ENCODE assay signal across 13 mouse cellular contexts in the genomic region with DNA sequence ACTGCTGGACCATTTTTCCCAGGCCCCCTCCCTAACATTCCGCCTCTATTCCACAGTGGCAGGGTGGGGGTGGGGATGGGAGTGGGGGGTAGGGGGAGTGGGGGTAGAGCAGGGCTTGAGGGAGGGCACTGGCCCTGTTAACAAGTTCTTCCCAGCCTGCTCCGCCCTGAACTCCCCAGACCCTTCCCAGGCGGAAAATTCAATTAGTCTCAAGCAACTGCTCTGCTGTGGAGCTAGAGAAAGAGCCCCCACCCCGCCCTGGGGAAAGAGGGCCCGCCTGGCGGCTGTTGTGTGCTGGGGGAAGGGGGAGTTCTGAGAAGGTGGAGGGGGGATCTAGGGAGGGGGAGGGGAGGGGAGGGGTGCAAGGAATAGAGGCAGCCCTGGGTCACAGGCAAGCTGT. TPM values are rescaled to one million over a fixed set of nuclear protein-coding genes. Genes with fewer than 3 reads are reported as not detected.
A peak's percentile ranks its signal among the peaks of the same experiment; 100 is the strongest.
DNase-seq lines count a peak whose midpoint lies in the region; ATAC-seq and TF ChIP-seq lines count a peak whose summit lies in the region.
"Had no signal": no experiment of that assay in that cellular context is flagged by ENCODE, and none has a peak within 500 bp of the region (broad histone marks: within the 10 kb centered on the region; RNA-seq: fewer than 3 reads in every experiment).

No protein-coding gene starts in this region.

- H3K4me1 ChIP-seq in kidney, embryonic 14.5 days (ENCODE audit: control insufficient read depth, insufficient read depth, low read length), result peaks cover 51% of the 10 kb centered on the region
- no peaks in the 10 kb centered on the region for H3K4me1 ChIP-seq in kidney, adult 2 months (ENCODE audit: control insufficient read depth, insufficient read depth, low read length)
- peaks cover 34% of the 10 kb centered on the region for H3K4me1 ChIP-seq in forebrain, embryonic 16.5 days (replicated peaks; ENCODE audit: control insufficient read depth, insufficient read depth, low read length)
- peaks cover 75% of the 10 kb centered on the region for H3K4me1 ChIP-seq in midbrain, embryonic 10.5 days
- peaks cover 19% of the 10 kb centered on the region; the same call in 1 of the 2 replicates for H3K4me1 ChIP-seq in stomach, embryonic 16.5 days (ENCODE audit: control insufficient read depth, insufficient read depth, low read length)
- 0 out of 2 replicates have a peak, but pooled peaks cover 2% of the 10 kb centered on the region for H3K4me1 ChIP-seq in lung, adult 2 months (ENCODE audit: control insufficient read depth, insufficient read depth, low read length)

- no peak for TF ChIP-seq CTCF in kidney, adult 2 months (conservative IDR thresholded peaks at IDR 0.05; ENCODE audit: insufficient read depth, insufficient read length, low read depth, low read length)
- no peak for TF ChIP-seq CTCF in lung, adult 2 months (IDR thresholded peaks at IDR 0.05; ENCODE audit: insufficient read depth, low read length)

- no peak overlapping the region for H3K9ac ChIP-seq in kidney, embryonic 14.5 days (ENCODE audit: low read depth, low read length)
- H3K9ac ChIP-seq in forebrain, embryonic 16.5 days (replicated peaks; ENCODE audit: low read depth, low read length), result no peak overlapping the region
- H3K9ac ChIP-seq in stomach, embryonic 16.5 days (ENCODE audit: low read length), result 0 out of 2 replicates have a peak overlapping the region, but pooled peaks have one; percentile 16
- H3K9ac ChIP-seq: liver, embryonic 12.5 days had no signal

- no peak for DNase-seq in kidney, adult 2 months
- peak; percentile 84 for DNase-seq in midbrain, embryonic 10.5 days (ENCODE audit: low spot score)
- no peak for DNase-seq in lung, adult 2 months
- no peak for DNase-seq in layer of hippocampus, adult 8-10 months (ENCODE audit: low spot score in 2 of 2)
- DNase-seq in spleen, postnatal 4 days (ENCODE audit: low spot score in 2 of 2), result no peak
- DNase-seq: cerebellum, adult 18-20 months; gastrocnemius, postnatal 10 days; heart, postnatal 4 days had no signal

- H3K36me3 ChIP-seq in kidney, embryonic 14.5 days (ENCODE audit: control insufficient read depth, insufficient read depth, low read length), result no peaks in the 10 kb centered on the region
- no peaks in the 10 kb centered on the region for H3K36me3 ChIP-seq in kidney, adult 2 months (ENCODE audit: control insufficient read depth, insufficient read depth, low read length)
- H3K36me3 ChIP-seq in forebrain, embryonic 16.5 days (ENCODE audit: control insufficient read depth, insufficient read depth), result no peaks in the 10 kb centered on the region
- H3K36me3 ChIP-seq in midbrain, embryonic 10.5 days, result no peaks in the 10 kb centered on the region
- no peaks in the 10 kb centered on the region for H3K36me3 ChIP-seq in stomach, embryonic 16.5 days (ENCODE audit: control insufficient read depth, insufficient read depth, low read length)
- H3K36me3 ChIP-seq: liver, embryonic 12.5 days had no signal

- no peaks in the 10 kb centered on the region for H3K9me3 ChIP-seq in kidney, embryonic 14.5 days (ENCODE audit: control insufficient read depth, low read length)
- H3K9me3 ChIP-seq in forebrain, embryonic 16.5 days (ENCODE audit: control insufficient read depth, low read length), result no peaks in the 10 kb centered on the region
- H3K9me3 ChIP-seq in midbrain, embryonic 10.5 days (replicated peaks), result no peaks in the 10 kb centered on the region; the same call in 1 of the 2 replicates
- no peaks in the 10 kb centered on the region for H3K9me3 ChIP-seq in stomach, embryonic 16.5 days (replicated peaks; ENCODE audit: control insufficient read depth, low read length)
- H3K9me3 ChIP-seq: liver, embryonic 12.5 days had no signal

- no peaks in the 10 kb centered on the region for H3K27me3 ChIP-seq in kidney, embryonic 14.5 days (ENCODE audit: control insufficient read depth, insufficient read depth, low read length)
- H3K27me3 ChIP-seq in kidney, adult 2 months (replicated peaks; ENCODE audit: control insufficient read depth, insufficient read depth, low read length), result no peaks in the 10 kb centered on the region
- no peaks in the 10 kb centered on the region for H3K27me3 ChIP-seq in forebrain, embryonic 16.5 days (replicated peaks; ENCODE audit: control insufficient read depth, insufficient read depth, low read length)
- H3K27me3 ChIP-seq in midbrain, embryonic 10.5 days (ENCODE audit: low read depth, poor library complexity, severe bottlenecking), result peaks cover 16% of the 10 kb centered on the region
- no peaks in the 10 kb centered on the region for H3K27me3 ChIP-seq in stomach, embryonic 16.5 days (ENCODE audit: control insufficient read depth, insufficient read depth, low read length)

- H3K4me3 ChIP-seq in kidney, embryonic 14.5 days (ENCODE audit: low read length), result no peak overlapping the region
- no peak overlapping the region for H3K4me3 ChIP-seq in kidney, adult 2 months (ENCODE audit: insufficient read depth, low read depth, low read length)
- no peak overlapping the region for H3K4me3 ChIP-seq in forebrain, embryonic 16.5 days (replicated peaks; ENCODE audit: low read length)
- H3K4me3 ChIP-seq in midbrain, embryonic 10.5 days, result peak overlapping the region; percentile 21; the same call in 1 of the 2 replicates
- no peak overlapping the region for H3K4me3 ChIP-seq in stomach, embryonic 16.5 days (replicated peaks; ENCODE audit: low read length)
- H3K4me3 ChIP-seq in lung, adult 2 months (replicated peaks; ENCODE audit: extremely low read depth, low read depth, low read length), result no peak overlapping the region
- H3K4me3 ChIP-seq: liver, embryonic 12.5 days had no signal

- TF ChIP-seq POLR2A in kidney, adult 2 months (IDR thresholded peaks at IDR 0.05; ENCODE audit: low read depth, low read length), result no peak
- TF ChIP-seq POLR2A in lung, adult 2 months (IDR thresholded peaks at IDR 0.05; ENCODE audit: borderline replicate concordance, extremely low read depth, low read depth, low read length), result no peak

- H3K27ac ChIP-seq in kidney, embryonic 14.5 days (ENCODE audit: low read depth, low read length), result peak overlapping the region; percentile 19
- H3K27ac ChIP-seq in kidney, adult 2 months (ENCODE audit: insufficient read depth, low read depth, low read length), result no peak overlapping the region
- no peak overlapping the region for H3K27ac ChIP-seq in forebrain, embryonic 16.5 days (ENCODE audit: low read length)
- H3K27ac ChIP-seq in midbrain, embryonic 10.5 days (replicated peaks), result peak overlapping the region; percentile 91
- H3K27ac ChIP-seq in stomach, embryonic 16.5 days (ENCODE audit: low read length), result peak overlapping the region; percentile 47
- H3K27ac ChIP-seq: liver, embryonic 12.5 days had no signal

- ATAC-seq in kidney, embryonic 14.5 days (ENCODE audit: low FRiP score, low TSS enrichment), result peak; percentile 47; the same call in 1 of the 2 replicates
- ATAC-seq in forebrain, embryonic 16.5 days, result peak; percentile 55
- ATAC-seq in stomach, embryonic 16.5 days (ENCODE audit: insufficient read depth, low FRiP score), result no peak
- ATAC-seq: liver, embryonic 12.5 days had no signal

- 11% methylated on average over 6 of the region's 6 CpGs for WGBS in kidney, embryonic 14.5 days
- WGBS in kidney, adult 2 months, result 64% methylated on average over 6 of the region's 6 CpGs
- WGBS in forebrain, embryonic 16.5 days, result 2% methylated on average over 3 of the region's 6 CpGs
- WGBS in midbrain, embryonic 10.5 days, result 3% methylated on average over 6 of the region's 6 CpGs
- 19% methylated on average over 6 of the region's 6 CpGs for WGBS in stomach, embryonic 16.5 days
- 66% methylated on average over 6 of the region's 6 CpGs for WGBS in lung, adult 2 months

- no peak overlapping the region for H3K4me2 ChIP-seq in kidney, embryonic 14.5 days (replicated peaks; ENCODE audit: low read depth, low read length)
- H3K4me2 ChIP-seq in forebrain, embryonic 16.5 days (ENCODE audit: low read length), result no peak overlapping the region
- H3K4me2 ChIP-seq in stomach, embryonic 16.5 days (ENCODE audit: low read depth, low read length), result no peak overlapping the region
- H3K4me2 ChIP-seq: liver, embryonic 12.5 days had no signal

RNA-seq across cellular contexts. Expression of a gene that starts 14.9 kb away (rescaled TPM):
- 0.34 TPM in 1 of 2 replicates, not detected in the other for polyA plus RNA-seq in kidney, embryonic 14.5 days (2014; fragmentation: Nextera tagmentation; extraction: Ambion mirVana)
- not detected in 2 replicates for polyA plus RNA-seq in kidney, adult 2 months (2012; rRNA removed)
- polyA plus RNA-seq in forebrain, embryonic 16.5 days (2015; fragmentation: Nextera tagmentation; extraction: Ambion mirVana), result not detected in 2 replicates
- 0.62 and 0.63 TPM in 2 replicates for polyA plus RNA-seq in midbrain, embryonic 10.5 days (2016; fragmentation: Nextera tagmentation; extraction: Ambion mirVana)
- 0.71 TPM in 1 of 2 replicates, not detected in the other for polyA plus RNA-seq in stomach, embryonic 16.5 days (2015; fragmentation: Nextera tagmentation; extraction: Ambion mirVana)
- not detected in 2 replicates for polyA plus RNA-seq in lung, adult 2 months (2012; rRNA removed)
- under 1 TPM in 2 of 4 experiments, not detected in 2; 0.67 to 0.80 TPM for total RNA-seq in layer of hippocampus, adult 8-10 months (2022)
- total RNA-seq: gastrocnemius, postnatal 10 days; heart, postnatal 4 days had no signal
- polyA plus RNA-seq: small intestine, adult 2 months had no signal

RNA-seq across cellular contexts. Expression of a gene that starts 27.3 kb away (rescaled TPM):
- 32.2 and 39.0 TPM in 2 replicates for polyA plus RNA-seq in kidney, embryonic 14.5 days (2014; fragmentation: Nextera tagmentation; extraction: Ambion mirVana)
- polyA plus RNA-seq in kidney, adult 2 months (2012; rRNA removed), result 37.8 and 43.3 TPM in 2 replicates
- 23.3 and 25.6 TPM in 2 replicates for polyA plus RNA-seq in forebrain, embryonic 16.5 days (2015; fragmentation: Nextera tagmentation; extraction: Ambion mirVana)
- 43.7 and 50.8 TPM in 2 replicates for polyA plus RNA-seq in midbrain, embryonic 10.5 days (2016; fragmentation: Nextera tagmentation; extraction: Ambion mirVana)
- 21.5 and 21.6 TPM in 2 replicates for polyA plus RNA-seq in stomach, embryonic 16.5 days (2015; fragmentation: Nextera tagmentation; extraction: Ambion mirVana)
- polyA plus RNA-seq in lung, adult 2 months (2012; rRNA removed), result 141 and 163 TPM in 2 replicates
- 10 to 100 TPM; 18.1 to 25.0 (median 22.8) TPM for total RNA-seq in layer of hippocampus, adult 8-10 months (2022)

Comparison
In these comparisons a context has a peak if more than half of its experiments do, and no peak if none do; other contexts are left out.
1. H3K27ac ChIP-seq: peak in kidney, embryonic 14.5 days (single experiment), midbrain, embryonic 10.5 days (single experiment) and stomach, embryonic 16.5 days (single experiment); none in kidney, adult 2 months (single experiment) and forebrain, embryonic 16.5 days (single experiment).